Mouse (Mus musculus): ENCODE results near the gene Tedc2. TPM values are rescaled to one million over a fixed set of nuclear protein-coding genes. Genes with fewer than 3 reads are reported as not detected.
A peak's percentile ranks its signal among the peaks of the same experiment; 100 is the strongest.

Gene Tedc2
- 9.2 and 9.5 TPM in 2 replicates for polyA plus RNA-seq (2015; fragmentation: Nextera tagmentation; extraction: Ambion mirVana)

DNA sequence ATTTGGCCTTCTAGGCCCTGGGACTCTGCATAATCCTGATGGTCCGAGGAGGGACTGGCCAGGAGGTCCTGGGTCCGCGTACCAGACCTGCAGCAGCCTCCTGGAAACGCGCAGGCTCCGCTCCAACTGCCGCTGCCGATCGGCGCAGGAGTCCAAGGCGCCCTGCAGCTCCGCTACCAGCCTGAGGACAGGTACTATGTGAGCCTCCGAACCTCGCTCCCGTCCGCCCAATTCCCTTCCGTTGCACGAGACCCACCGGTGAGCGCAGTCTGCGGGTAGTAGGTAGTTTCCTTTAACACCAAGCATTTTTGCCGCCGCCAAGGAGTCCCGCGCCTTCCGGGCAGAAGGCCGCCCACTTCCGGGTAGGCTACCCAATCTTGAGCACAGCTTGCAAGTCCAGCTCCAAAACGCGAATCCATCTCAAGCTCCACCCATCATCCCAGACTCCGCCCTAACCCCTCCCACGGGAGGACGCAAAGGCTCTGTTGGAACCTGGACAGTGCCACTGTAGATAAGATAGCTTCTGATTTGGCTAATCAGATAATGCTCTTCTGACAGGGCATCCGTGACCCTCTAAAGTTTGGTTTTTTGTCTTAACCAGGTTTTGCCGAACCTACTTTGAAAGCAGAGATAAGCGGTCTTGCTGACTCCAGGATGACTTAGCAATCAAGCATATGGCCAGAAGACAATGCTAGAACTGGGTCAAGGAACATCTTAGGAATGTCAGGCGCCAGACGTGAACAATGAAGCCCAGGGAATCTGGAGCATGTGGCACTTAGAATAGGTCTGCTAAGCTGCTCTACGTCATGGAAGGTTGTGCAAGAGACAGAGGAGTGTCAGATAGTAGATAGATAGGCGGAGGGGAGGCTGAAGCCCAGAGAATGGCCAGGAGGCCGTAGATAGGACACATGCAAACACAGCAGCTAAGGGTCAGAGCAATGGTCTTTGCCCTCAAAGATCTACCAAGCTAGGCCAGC, at the start of gene Tedc2:
Gene Tedc2, minus strand, starts transcription at position 417 of the 977 bp plus-strand sequence.
- Histone ChIP-seq H3K27me3 (ENCODE audit: control insufficient read depth, insufficient read depth, low read depth, low read length) (no peaks in the 10 kb centered on the region), H3K27ac (ENCODE audit: low read length) (peak within 1 kb of the TSS; percentile 76), H3K9me3 (replicated peaks; ENCODE audit: control insufficient read depth, low read length, poor library complexity, severe bottlenecking) (no peaks in the 10 kb centered on the region), H3K36me3 (ENCODE audit: control insufficient read depth, insufficient read depth, low read length) (peaks cover 16% of the 10 kb centered on the region), H3K4me3 (ENCODE audit: low read depth, low read length) (peak within 1 kb of the TSS; percentile 86), H3K9ac (ENCODE audit: low read depth, low read length) (peak within 1 kb of the TSS; percentile 80), H3K4me1 (ENCODE audit: control insufficient read depth, insufficient read depth, low read length) (peaks cover 14% of the 10 kb centered on the region), H3K4me2 (ENCODE audit: low read length) (peak within 1 kb of the TSS; percentile 89)
- ATAC-seq: peak; percentile 95
- 5% methylated on average over 41 of the region's 41 CpGs for WGBS

DNA sequence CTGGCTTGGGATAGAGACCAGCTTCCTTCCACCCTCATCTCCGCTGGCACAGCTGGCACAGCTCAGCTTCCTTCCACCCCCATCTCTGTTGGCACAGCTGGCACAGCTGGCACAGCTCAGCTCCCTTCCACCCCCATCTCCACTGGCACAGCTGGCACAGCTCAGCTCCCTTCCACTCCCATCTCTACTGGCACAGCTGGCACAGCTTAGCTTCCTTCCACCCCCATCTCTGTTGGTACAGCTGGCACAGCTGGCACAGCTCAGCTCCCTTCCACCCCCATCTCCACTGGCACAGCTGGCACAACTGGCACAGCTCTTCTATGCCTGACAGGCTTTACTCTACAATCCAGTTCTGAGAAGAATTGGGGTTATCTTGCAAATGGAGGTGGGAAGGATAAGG, 46.5 kb upstream of the Tedc2 start:
- no peak overlapping the region for H3K4me3 ChIP-seq (ENCODE audit: low read depth, low read length)
- no peak overlapping the region for H3K27ac ChIP-seq (ENCODE audit: low read length)
- no peaks in the 10 kb centered on the region for H3K36me3 ChIP-seq (ENCODE audit: control insufficient read depth, insufficient read depth, low read length)
- H3K9me3 ChIP-seq (replicated peaks; ENCODE audit: control insufficient read depth, low read length, poor library complexity, severe bottlenecking): 0 out of 2 replicates have a peak, but pooled peaks cover 2% of the 10 kb centered on the region
- no peaks in the 10 kb centered on the region for H3K27me3 ChIP-seq (ENCODE audit: control insufficient read depth, insufficient read depth, low read depth, low read length)
- no peak overlapping the region for H3K9ac ChIP-seq (ENCODE audit: low read depth, low read length)
- no peak for ATAC-seq
- no peak overlapping the region for H3K4me2 ChIP-seq (ENCODE audit: low read length)
- WGBS: 100% methylated on average over 1 of the region's 1 CpGs
- H3K4me1 ChIP-seq (ENCODE audit: control insufficient read depth, insufficient read depth, low read length): no peaks in the 10 kb centered on the region

DNA sequence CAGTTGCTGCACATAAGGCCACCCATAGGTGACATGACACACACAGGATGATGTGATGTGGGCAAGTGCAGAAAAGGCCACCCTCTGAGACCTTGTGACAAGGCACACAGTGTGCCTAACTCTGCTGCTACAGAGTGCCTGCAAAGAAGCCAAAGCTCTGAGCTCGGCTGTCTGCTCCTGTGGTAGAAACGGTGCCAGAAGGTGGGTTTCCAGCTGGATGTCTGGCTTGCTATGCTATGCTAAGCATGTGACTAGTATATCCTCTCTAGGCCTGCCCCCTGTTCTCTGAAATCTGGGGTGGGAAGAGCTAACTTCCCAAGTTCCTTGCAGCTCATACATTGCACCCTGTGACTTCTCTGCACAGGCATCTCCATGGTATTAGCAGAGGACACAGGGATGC, 44.1 kb upstream of the Tedc2 start:
- H3K36me3 ChIP-seq (ENCODE audit: control insufficient read depth, insufficient read depth, low read length): no peaks in the 10 kb centered on the region
- no peak overlapping the region for H3K4me3 ChIP-seq (ENCODE audit: low read depth, low read length)
- no peak overlapping the region for H3K9ac ChIP-seq (ENCODE audit: low read depth, low read length)
- no peak for ATAC-seq
- H3K4me2 ChIP-seq (ENCODE audit: low read length): no peak overlapping the region
- 72% methylated on average over 2 of the region's 2 CpGs for WGBS
- H3K27ac ChIP-seq (ENCODE audit: low read length): no peak overlapping the region
- H3K4me1 ChIP-seq (ENCODE audit: control insufficient read depth, insufficient read depth, low read length): no peaks in the 10 kb centered on the region
- no peaks in the 10 kb centered on the region for H3K27me3 ChIP-seq (ENCODE audit: control insufficient read depth, insufficient read depth, low read depth, low read length)
- 0 out of 2 replicates have a peak, but pooled peaks cover 2% of the 10 kb centered on the region for H3K9me3 ChIP-seq (replicated peaks; ENCODE audit: control insufficient read depth, low read length, poor library complexity, severe bottlenecking)

DNA sequence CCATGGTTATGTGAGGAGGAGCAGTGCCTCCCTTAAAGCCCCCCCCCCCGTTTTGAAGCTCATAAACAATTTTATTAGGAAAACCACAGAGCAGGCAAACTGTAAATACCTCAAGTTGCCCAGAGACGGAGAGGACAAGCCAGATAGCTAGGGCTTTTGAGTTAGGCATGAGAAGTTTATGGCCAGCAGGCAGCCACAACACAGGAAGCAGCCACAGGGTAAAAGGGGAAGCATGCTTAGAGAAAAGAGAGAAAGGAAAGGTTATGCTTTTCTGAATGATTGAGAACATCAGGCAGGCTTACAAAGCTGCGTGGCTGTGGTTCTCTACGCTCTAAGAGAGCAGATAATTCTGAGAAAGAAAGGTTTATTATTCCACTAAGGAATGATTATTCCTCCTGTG, 39.9 kb upstream of the Tedc2 start:
- no peaks in the 10 kb centered on the region for H3K27me3 ChIP-seq (ENCODE audit: control insufficient read depth, insufficient read depth, low read depth, low read length)
- no peak for ATAC-seq
- WGBS: 79% methylated on average over 4 of the region's 4 CpGs

DNA sequence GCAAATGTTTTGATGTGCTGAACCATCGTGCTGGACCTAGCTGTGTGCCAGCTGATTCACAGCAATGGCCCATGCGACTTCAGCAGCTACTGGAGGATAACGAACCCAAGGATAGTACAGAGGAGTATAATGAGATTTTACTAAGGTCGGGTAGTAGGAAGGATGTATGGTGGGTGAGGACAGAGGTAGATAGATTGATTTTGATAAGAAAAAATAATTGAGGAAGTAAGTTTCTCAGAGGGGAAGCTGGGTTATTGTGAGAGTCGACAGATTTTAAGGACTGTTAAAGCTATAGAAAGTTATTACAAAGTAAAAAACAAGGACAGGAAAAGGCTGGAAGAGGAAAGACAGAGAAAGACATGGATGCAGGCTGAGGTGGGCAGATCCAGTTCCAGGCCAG, 39.1 kb upstream of the Tedc2 start:
- H3K4me3 ChIP-seq (ENCODE audit: low read depth, low read length): no peak overlapping the region
- 82% methylated on average over 5 of the region's 5 CpGs for WGBS
- no peak for ATAC-seq
- H3K4me1 ChIP-seq (ENCODE audit: control insufficient read depth, insufficient read depth, low read length): no peaks in the 10 kb centered on the region
- H3K27me3 ChIP-seq (ENCODE audit: control insufficient read depth, insufficient read depth, low read depth, low read length): no peaks in the 10 kb centered on the region
- H3K4me2 ChIP-seq (ENCODE audit: low read length): no peak overlapping the region
- H3K9ac ChIP-seq (ENCODE audit: low read depth, low read length): no peak overlapping the region
- H3K36me3 ChIP-seq (ENCODE audit: control insufficient read depth, insufficient read depth, low read length): no peaks in the 10 kb centered on the region
- 0 out of 2 replicates have a peak, but pooled peaks cover 2% of the 10 kb centered on the region for H3K9me3 ChIP-seq (replicated peaks; ENCODE audit: control insufficient read depth, low read length, poor library complexity, severe bottlenecking)
- no peak overlapping the region for H3K27ac ChIP-seq (ENCODE audit: low read length)

More for the DNA sequence above, 39.9 kb upstream of the Tedc2 start:
- no peaks in the 10 kb centered on the region for H3K36me3 ChIP-seq (ENCODE audit: control insufficient read depth, insufficient read depth, low read length)
- H3K9ac ChIP-seq (ENCODE audit: low read depth, low read length): no peak overlapping the region
- H3K9me3 ChIP-seq (replicated peaks; ENCODE audit: control insufficient read depth, low read length, poor library complexity, severe bottlenecking): 0 out of 2 replicates have a peak, but pooled peaks cover 2% of the 10 kb centered on the region
- no peak overlapping the region for H3K4me2 ChIP-seq (ENCODE audit: low read length)
- H3K4me1 ChIP-seq (ENCODE audit: control insufficient read depth, insufficient read depth, low read length): no peaks in the 10 kb centered on the region
- H3K27ac ChIP-seq (ENCODE audit: low read length): no peak overlapping the region
- H3K4me3 ChIP-seq (ENCODE audit: low read depth, low read length): no peak overlapping the region

DNA sequence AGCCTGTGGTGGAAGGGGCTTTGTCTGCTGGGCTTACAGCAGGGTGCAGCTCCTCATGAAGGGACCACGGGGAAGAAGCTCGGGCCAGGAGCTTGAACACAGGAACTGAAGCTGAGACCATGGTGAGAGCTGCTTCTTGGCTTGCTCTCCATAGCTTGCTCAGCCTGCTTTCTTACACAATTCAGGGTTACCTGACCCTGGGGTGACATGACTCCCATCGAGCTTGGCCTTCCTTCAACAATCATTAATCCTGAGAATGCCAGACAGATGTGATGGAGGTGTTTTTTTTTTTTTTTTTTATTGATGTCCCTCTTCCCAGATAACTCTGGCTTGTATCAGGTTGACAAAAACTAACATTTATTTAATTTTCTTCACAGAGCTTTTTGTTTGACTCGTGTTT, 38.3 kb upstream of the Tedc2 start:
- H3K4me2 ChIP-seq (ENCODE audit: low read length): no peak overlapping the region
- ATAC-seq: no peak
- 0 out of 2 replicates have a peak, but pooled peaks cover under 1% of the 10 kb centered on the region for H3K9me3 ChIP-seq (replicated peaks; ENCODE audit: control insufficient read depth, low read length, poor library complexity, severe bottlenecking)
- H3K4me1 ChIP-seq (ENCODE audit: control insufficient read depth, insufficient read depth, low read length): no peaks in the 10 kb centered on the region
- WGBS: 76% methylated on average over 4 of the region's 4 CpGs
- H3K9ac ChIP-seq (ENCODE audit: low read depth, low read length): no peak overlapping the region
- H3K27ac ChIP-seq (ENCODE audit: low read length): no peak overlapping the region
- H3K36me3 ChIP-seq (ENCODE audit: control insufficient read depth, insufficient read depth, low read length): no peaks in the 10 kb centered on the region
- no peaks in the 10 kb centered on the region for H3K27me3 ChIP-seq (ENCODE audit: control insufficient read depth, insufficient read depth, low read depth, low read length)
- H3K4me3 ChIP-seq (ENCODE audit: low read depth, low read length): no peak overlapping the region

DNA sequence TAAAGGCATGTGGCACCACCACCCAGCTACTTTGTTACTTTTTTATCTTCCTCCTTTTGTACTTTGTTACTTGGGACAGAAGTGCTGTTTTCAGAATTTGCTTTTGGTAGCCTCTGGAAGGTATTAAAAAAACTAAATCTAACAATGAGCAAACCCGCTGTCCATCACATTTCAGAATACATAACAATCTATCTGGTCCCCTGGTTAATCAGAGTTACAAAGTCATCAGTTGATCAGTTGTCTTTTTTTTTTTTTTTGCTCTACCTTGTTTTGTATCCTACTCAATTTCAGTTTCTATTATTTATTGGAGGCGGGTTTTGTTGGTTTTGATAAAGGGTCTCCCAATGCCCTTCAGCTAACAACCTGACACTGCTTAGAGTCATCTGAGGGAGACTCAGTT, 31.7 kb upstream of the Tedc2 start:
- no peak overlapping the region for H3K4me3 ChIP-seq (ENCODE audit: low read depth, low read length)
- H3K36me3 ChIP-seq (ENCODE audit: control insufficient read depth, insufficient read depth, low read length): no peaks in the 10 kb centered on the region; the same call in 1 of the 2 replicates
- H3K9ac ChIP-seq (ENCODE audit: low read depth, low read length): no peak overlapping the region
- WGBS: 94% methylated on average over 2 of the region's 2 CpGs
- H3K27ac ChIP-seq (ENCODE audit: low read length): no peak overlapping the region
- H3K9me3 ChIP-seq (replicated peaks; ENCODE audit: control insufficient read depth, low read length, poor library complexity, severe bottlenecking): no peaks in the 10 kb centered on the region
- H3K4me1 ChIP-seq (ENCODE audit: control insufficient read depth, insufficient read depth, low read length): peaks cover 7% of the 10 kb centered on the region
- no peaks in the 10 kb centered on the region for H3K27me3 ChIP-seq (ENCODE audit: control insufficient read depth, insufficient read depth, low read depth, low read length)
- no peak for ATAC-seq
- no peak overlapping the region for H3K4me2 ChIP-seq (ENCODE audit: low read length)

DNA sequence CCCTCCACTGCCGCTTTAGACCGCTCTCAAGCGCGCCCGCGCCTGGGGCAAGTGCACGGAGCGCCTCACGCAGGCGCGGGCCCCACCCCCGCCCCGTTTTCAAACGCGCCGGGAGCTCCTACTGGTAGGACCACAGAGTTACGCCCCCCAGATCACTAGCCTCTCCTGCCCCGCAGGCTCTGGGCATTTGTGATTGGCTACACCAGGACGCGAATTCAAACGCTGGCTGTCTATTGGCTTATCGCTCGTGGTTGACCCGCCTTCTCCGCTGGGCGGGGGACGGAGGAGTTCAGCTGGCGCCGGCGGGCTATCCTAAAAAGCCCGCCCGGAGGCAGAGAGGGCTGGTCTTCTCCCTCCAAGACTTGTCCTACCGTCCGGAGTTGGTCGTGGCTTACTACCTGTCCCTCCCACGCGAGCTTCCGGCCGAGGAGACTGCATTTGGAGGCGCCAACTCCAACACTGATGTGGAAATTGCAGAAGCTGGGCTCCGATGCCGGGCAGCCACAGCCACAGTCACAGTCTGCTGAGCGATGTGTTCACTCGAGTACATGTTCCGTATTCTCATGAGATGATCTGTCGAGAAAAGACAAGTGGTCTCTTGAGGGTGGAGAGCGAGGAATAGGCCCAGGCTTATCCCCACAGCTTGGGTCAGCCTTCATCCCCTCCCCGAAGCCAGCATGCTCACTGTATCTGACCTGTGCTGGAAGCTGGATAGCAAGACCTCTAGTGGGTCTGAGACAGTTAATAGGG, 30.8 kb upstream of the Tedc2 start, which contains the start of gene Ccnf:
Gene Ccnf, minus strand, starts transcription at position 165 of the 750 bp plus-strand sequence.
- peak within 1 kb of the TSS; percentile 67 for H3K27ac ChIP-seq (ENCODE audit: low read length)
- H3K27me3 ChIP-seq (ENCODE audit: control insufficient read depth, insufficient read depth, low read depth, low read length): no peaks in the 10 kb centered on the region
- WGBS: under 1% methylated on average over 48 of the region's 48 CpGs
- ATAC-seq: peak; percentile 100
- peak within 1 kb of the TSS; percentile 73 for H3K4me3 ChIP-seq (ENCODE audit: low read depth, low read length)
- H3K4me1 ChIP-seq (ENCODE audit: control insufficient read depth, insufficient read depth, low read length): peaks cover 7% of the 10 kb centered on the region
- no peaks in the 10 kb centered on the region; the same call in 1 of the 2 replicates for H3K36me3 ChIP-seq (ENCODE audit: control insufficient read depth, insufficient read depth, low read length)
- H3K9ac ChIP-seq (ENCODE audit: low read depth, low read length): peak within 1 kb of the TSS; percentile 79
- peak within 1 kb of the TSS; percentile 92 for H3K4me2 ChIP-seq (ENCODE audit: low read length)
- no peaks in the 10 kb centered on the region for H3K9me3 ChIP-seq (replicated peaks; ENCODE audit: control insufficient read depth, low read length, poor library complexity, severe bottlenecking)
